Mouse (Mus musculus) spleen, postnatal 36 days (tissue): ENCODE results near the gene Gsn.

Experiments used
- DNase-seq, 2 experiments: peaks; one replicate each; pipeline ENCODE4 v3.0.0; 2022; ENCODE audit warnings: low spot score in 2 of 2, mixed read lengths in 1 of 2

The Gsn gene

GRCm38 (mm10) chr2:35278371-35279210, 22.4 kb downstream of the Gsn start:
- DNase-seq = no peak

- no peak for DNase-seq
Observed at GRCm38 (mm10) chr2:35280001-35280400, 23.8 kb downstream of the Gsn start.

GRCm38 (mm10) chr2:35282214-35282613, 26.0 kb downstream of the Gsn start:
- no peak for DNase-seq

- no peak for DNase-seq
Observed at GRCm38 (mm10) chr2:35283997-35284396, 27.8 kb downstream of the Gsn start.

GRCm38 (mm10) chr2:35285209-35285608, 29.0 kb downstream of the Gsn start:
- DNase-seq = no peak

- DNase-seq = no peak
Observed at GRCm38 (mm10) chr2:35287017-35287620, 30.9 kb downstream of the Gsn start.

GRCm38 (mm10) chr2:35288758-35289635, 32.8 kb downstream of the Gsn start:
- DNase-seq = peak; percentile 56 to 70

- DNase-seq = peak; percentile 30 to 46
Observed at GRCm38 (mm10) chr2:35291856-35292255, 35.7 kb downstream of the Gsn start.

GRCm38 (mm10) chr2:35292700-35293099, 36.5 kb downstream of the Gsn start:
- no peak for DNase-seq

- DNase-seq = no peak
Observed at GRCm38 (mm10) chr2:35293291-35293690, 37.1 kb downstream of the Gsn start.

- DNase-seq = peak; percentile 69 to 78
Observed at GRCm38 (mm10) chr2:35297703-35298332, 41.6 kb downstream of the Gsn start.

GRCm38 (mm10) chr2:35299437-35299836, 43.3 kb downstream of the Gsn start:
- no peak for DNase-seq

GRCm38 (mm10) chr2:35302049-35302885, 46.1 kb downstream of the Gsn start:
- no peak for DNase-seq

GRCm38 (mm10) chr2:35308166-35308565, 52.0 kb downstream of the Gsn start:
- peak in 1 of 2 experiments; percentile 29 for DNase-seq

- DNase-seq = no peak
Observed at GRCm38 (mm10) chr2:35309906-35310493, 53.8 kb downstream of the Gsn start.

- no peak for DNase-seq
Observed at GRCm38 (mm10) chr2:35314300-35314699, 58.1 kb downstream of the Gsn start.

- peak; percentile 28 to 54 for DNase-seq
Observed at GRCm38 (mm10) chr2:35317604-35318003, 61.4 kb downstream of the Gsn start.

GRCm38 (mm10) chr2:35318405-35318804, 62.2 kb downstream of the Gsn start:
- no peak for DNase-seq

GRCm38 (mm10) chr2:35320399-35320798, 64.2 kb downstream of the Gsn start:
- DNase-seq = no peak

- peak; percentile 62 to 76 for DNase-seq
Observed at GRCm38 (mm10) chr2:35322404-35323164, 66.4 kb downstream of the Gsn start.
